Mouse (Mus musculus): ENCODE measurements around the gene Crtap.
"Not testable (repeated sequence)": the region's sequence is repeated elsewhere in the genome, so short reads cannot be mapped to it uniquely, and the experiment has no call there.

- not testable (repeated sequence) for TF ChIP-seq POLR2A (IDR thresholded peaks at IDR 0.05; ENCODE audit: low read depth, low read length); CTCF (IDR thresholded peaks at IDR 0.05; ENCODE audit: extremely low read depth, insufficient read length, insufficient replicate concordance, low read depth, low read length)
Observed at GRCm38 (mm10) chr9:114329855-114330254, 60.6 kb downstream of the Crtap start, which contains the start of gene Bcl2a1c.

Data from small intestine, adult 2 months (tissue).